Mouse (Mus musculus): ENCODE results near the gene Sirt7. TPM values are rescaled to one million over a fixed set of nuclear protein-coding genes. Genes with fewer than 3 reads are reported as not detected.

Gene Sirt7
- 34.7 and 35.0 TPM in 2 replicates for polyA plus RNA-seq (2015; fragmentation: Nextera tagmentation; extraction: Ambion mirVana)

- peak within 1 kb of the TSS; percentile 87 for H3K9ac ChIP-seq
- peak within 1 kb of the TSS; percentile 80 for H3K27ac ChIP-seq (replicated peaks)
- peak within 1 kb of the TSS; percentile 100 for H3K4me2 ChIP-seq (replicated peaks)
- peak within 1 kb of the TSS; percentile 100 for H3K4me3 ChIP-seq (replicated peaks)
- no peaks in the 10 kb centered on the region for H3K27me3 ChIP-seq
- H3K4me1 ChIP-seq = peaks cover 31% of the 10 kb centered on the region
- H3K9me3 ChIP-seq (replicated peaks) = no peaks in the 10 kb centered on the region
- 21% methylated on average over 5 of the region's 5 CpGs for WGBS
- peak; percentile 21 for ATAC-seq (ENCODE audit: insufficient number of reproducible peaks, low FRiP score, low TSS enrichment, low read depth)
- peaks cover 52% of the 10 kb centered on the region for H3K36me3 ChIP-seq
Measured at GRCm38 (mm10) chr11:120625152-120625775, at the start of gene Sirt7. Gene Sirt7 (minus strand): TSS chr11:120625240.

- no peaks in the 10 kb centered on the region for H3K9me3 ChIP-seq (replicated peaks)
- peaks cover 17% of the 10 kb centered on the region for H3K36me3 ChIP-seq
- H3K27me3 ChIP-seq = no peaks in the 10 kb centered on the region
- peak overlapping the region; percentile 61 for H3K4me2 ChIP-seq (replicated peaks)
- no peak for ATAC-seq (ENCODE audit: insufficient number of reproducible peaks, low FRiP score, low TSS enrichment, low read depth)
- peak overlapping the region; percentile 67 for H3K4me3 ChIP-seq (replicated peaks)
- H3K9ac ChIP-seq = peak overlapping the region; percentile 73
- 39% methylated on average over 12 of the region's 12 CpGs for WGBS
- peaks cover 16% of the 10 kb centered on the region for H3K4me1 ChIP-seq
- H3K27ac ChIP-seq (replicated peaks) = peak overlapping the region; percentile 87
Measured at GRCm38 (mm10) chr11:120673594-120674122, 48.6 kb upstream of the Sirt7 start.

- peak; percentile 97 for ATAC-seq (ENCODE audit: insufficient number of reproducible peaks, low FRiP score, low TSS enrichment, low read depth)
- 2% methylated on average over 83 of the region's 83 CpGs for WGBS
- Histone ChIP-seq H3K36me3 (peaks cover 10% of the 10 kb centered on the region), H3K27me3 (no peaks in the 10 kb centered on the region), H3K4me3 (replicated peaks) (peak within 1 kb of the TSS; percentile 67), H3K4me2 (replicated peaks) (peak within 1 kb of the TSS; percentile 61), H3K9me3 (replicated peaks) (no peaks in the 10 kb centered on the region), H3K4me1 (peaks cover 16% of the 10 kb centered on the region), H3K27ac (replicated peaks) (peak within 1 kb of the TSS; percentile 87), H3K9ac (peak within 1 kb of the TSS; percentile 73)
Measured at GRCm38 (mm10) chr11:120672687-120673593, 47.9 kb upstream of the Sirt7 start, which contains the start of gene Aspscr1. Gene Aspscr1 (plus strand): TSS chr11:120672973.

- WGBS = 4% methylated on average over 3 of the region's 3 CpGs
Measured at GRCm38 (mm10) chr11:120666617-120667016, 41.6 kb upstream of the Sirt7 start.

GRCm38 (mm10) chr11:120665406-120665805, 40.4 kb upstream of the Sirt7 start:
- 59% methylated on average over 3 of the region's 3 CpGs for WGBS
- no peak overlapping the region for H3K4me2 ChIP-seq (replicated peaks)
- H3K9ac ChIP-seq = no peak overlapping the region
- no peaks in the 10 kb centered on the region for H3K36me3 ChIP-seq
- H3K27me3 ChIP-seq = peaks cover 35% of the 10 kb centered on the region
- H3K4me3 ChIP-seq (replicated peaks) = no peak overlapping the region
- H3K9me3 ChIP-seq (replicated peaks) = no peaks in the 10 kb centered on the region
- H3K27ac ChIP-seq (replicated peaks) = no peak overlapping the region
- H3K4me1 ChIP-seq = peaks cover 23% of the 10 kb centered on the region
- peak; percentile 28; the same call in 1 of the 2 replicates for ATAC-seq (ENCODE audit: insufficient number of reproducible peaks, low FRiP score, low TSS enrichment, low read depth)

More at GRCm38 (mm10) chr11:120666617-120667016, 41.6 kb upstream of the Sirt7 start:
- no peak for ATAC-seq (ENCODE audit: insufficient number of reproducible peaks, low FRiP score, low TSS enrichment, low read depth)
- H3K36me3 ChIP-seq = no peaks in the 10 kb centered on the region
- H3K9ac ChIP-seq = no peak overlapping the region
- H3K4me1 ChIP-seq = peaks cover 15% of the 10 kb centered on the region
- no peaks in the 10 kb centered on the region for H3K9me3 ChIP-seq (replicated peaks)
- H3K4me3 ChIP-seq (replicated peaks) = no peak overlapping the region
- peaks cover 23% of the 10 kb centered on the region for H3K27me3 ChIP-seq
- no peak overlapping the region for H3K27ac ChIP-seq (replicated peaks)
- H3K4me2 ChIP-seq (replicated peaks) = no peak overlapping the region

GRCm38 (mm10) chr11:120663714-120664113, 38.7 kb upstream of the Sirt7 start:
- H3K36me3 ChIP-seq = no peaks in the 10 kb centered on the region
- peaks cover 39% of the 10 kb centered on the region for H3K4me1 ChIP-seq
- WGBS = 87% methylated on average over 5 of the region's 5 CpGs
- H3K27ac ChIP-seq (replicated peaks) = no peak overlapping the region
- no peak overlapping the region for H3K4me3 ChIP-seq (replicated peaks)
- ATAC-seq (ENCODE audit: insufficient number of reproducible peaks, low FRiP score, low TSS enrichment, low read depth) = no peak
- peaks cover 52% of the 10 kb centered on the region for H3K27me3 ChIP-seq
- no peak overlapping the region for H3K9ac ChIP-seq
- no peaks in the 10 kb centered on the region for H3K9me3 ChIP-seq (replicated peaks)
- H3K4me2 ChIP-seq (replicated peaks) = no peak overlapping the region

GRCm38 (mm10) chr11:120662759-120663158, 37.7 kb upstream of the Sirt7 start:
- H3K36me3 ChIP-seq = no peaks in the 10 kb centered on the region
- WGBS = 55% methylated on average over 6 of the region's 6 CpGs

GRCm38 (mm10) chr11:120661076-120661460, 36.0 kb upstream of the Sirt7 start, which contains the start of gene Notum:
Gene Notum (minus strand): TSS chr11:120661175.
- no peak for ATAC-seq (ENCODE audit: insufficient number of reproducible peaks, low FRiP score, low TSS enrichment, low read depth)

More at GRCm38 (mm10) chr11:120662759-120663158, 37.7 kb upstream of the Sirt7 start:
- Histone ChIP-seq H3K9me3 (replicated peaks) (no peaks in the 10 kb centered on the region), H3K4me3 (replicated peaks) (no peak overlapping the region), H3K27me3 (peaks cover 61% of the 10 kb centered on the region), H3K9ac (no peak overlapping the region), H3K27ac (replicated peaks) (no peak overlapping the region), H3K4me2 (replicated peaks) (no peak overlapping the region), H3K4me1 (peaks cover 40% of the 10 kb centered on the region)
- no peak for ATAC-seq (ENCODE audit: insufficient number of reproducible peaks, low FRiP score, low TSS enrichment, low read depth)

GRCm38 (mm10) chr11:120660301-120661075, 35.4 kb upstream of the Sirt7 start:
- peak overlapping the region; percentile 85 for H3K4me2 ChIP-seq (replicated peaks)
- H3K27ac ChIP-seq (replicated peaks) = no peak overlapping the region
- H3K4me3 ChIP-seq (replicated peaks) = peak overlapping the region; percentile 50
- peaks cover 26% of the 10 kb centered on the region for H3K4me1 ChIP-seq
- WGBS = under 1% methylated on average over 90 of the region's 95 CpGs
- no peaks in the 10 kb centered on the region for H3K36me3 ChIP-seq
- H3K9me3 ChIP-seq (replicated peaks) = no peaks in the 10 kb centered on the region
- peak; percentile 35 for ATAC-seq (ENCODE audit: insufficient number of reproducible peaks, low FRiP score, low TSS enrichment, low read depth)
- H3K9ac ChIP-seq = peak overlapping the region; percentile 21; the same call in 1 of the 2 replicates
- peaks cover 70% of the 10 kb centered on the region for H3K27me3 ChIP-seq

More at GRCm38 (mm10) chr11:120661076-120661460, 36.0 kb upstream of the Sirt7 start, which contains the start of gene Notum:
- WGBS = under 1% methylated on average over 35 of the region's 35 CpGs
- H3K4me1 ChIP-seq = peaks cover 30% of the 10 kb centered on the region
- peak within 1 kb of the TSS; percentile 50 for H3K4me3 ChIP-seq (replicated peaks)
- peaks cover 70% of the 10 kb centered on the region for H3K27me3 ChIP-seq
- H3K9ac ChIP-seq = peak within 1 kb of the TSS; percentile 21; the same call in 1 of the 2 replicates
- no peaks in the 10 kb centered on the region for H3K9me3 ChIP-seq (replicated peaks)
- H3K4me2 ChIP-seq (replicated peaks) = peak within 1 kb of the TSS; percentile 85
- no peaks in the 10 kb centered on the region for H3K36me3 ChIP-seq
- H3K27ac ChIP-seq (replicated peaks) = no peak within 1 kb of the TSS

DNA sequence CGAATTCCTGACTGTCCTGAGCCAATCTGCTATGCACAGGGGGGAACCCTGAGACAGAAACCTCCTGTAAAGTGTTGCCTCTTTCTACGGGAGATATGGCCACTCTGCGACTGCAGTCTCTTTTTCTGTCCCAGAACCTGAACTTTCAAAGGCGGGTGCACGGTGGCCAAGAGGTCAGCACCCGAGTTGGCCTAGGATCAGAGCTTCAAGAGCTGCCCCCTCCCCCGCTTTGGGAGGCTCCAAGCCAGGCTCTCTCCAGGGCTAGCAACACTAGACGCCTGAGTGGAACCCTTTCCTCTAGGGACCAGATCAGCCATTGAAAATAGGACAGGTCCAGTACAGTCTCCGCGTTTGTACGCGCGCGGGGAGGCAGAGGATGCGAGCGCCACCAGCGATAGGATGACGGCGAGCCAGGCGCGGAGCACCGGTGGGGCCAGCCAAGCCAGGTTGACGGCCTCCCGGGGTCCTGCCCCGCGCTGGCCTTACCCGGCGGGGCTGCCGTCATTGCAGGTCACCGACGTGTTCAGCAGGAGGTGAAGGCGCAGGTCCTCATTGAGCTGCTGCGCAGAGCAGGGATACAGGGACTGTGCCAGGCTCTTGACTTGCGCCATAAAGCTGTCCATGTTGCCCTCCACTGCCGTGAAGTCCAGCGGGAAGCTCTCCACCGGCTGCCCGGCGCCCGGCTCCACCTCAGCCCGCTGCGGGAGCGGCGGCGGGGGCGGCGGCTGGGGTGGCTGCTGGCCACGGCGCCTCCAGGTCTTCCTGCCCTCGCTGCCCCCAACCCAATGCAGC, 34.7 kb upstream of the Sirt7 start:
- 1% methylated on average over 50 of the region's 50 CpGs for WGBS
- peak overlapping the region; percentile 50 for H3K4me3 ChIP-seq (replicated peaks)
- peak overlapping the region; percentile 85 for H3K4me2 ChIP-seq (replicated peaks)
- no peak for ATAC-seq (ENCODE audit: insufficient number of reproducible peaks, low FRiP score, low TSS enrichment, low read depth)
- H3K27me3 ChIP-seq = peaks cover 70% of the 10 kb centered on the region
- H3K9ac ChIP-seq = 0 out of 2 replicates have a peak overlapping the region, but pooled peaks have one; percentile 21
- no peaks in the 10 kb centered on the region for H3K9me3 ChIP-seq (replicated peaks)
- no peaks in the 10 kb centered on the region for H3K36me3 ChIP-seq
- peaks cover 25% of the 10 kb centered on the region for H3K4me1 ChIP-seq
- H3K27ac ChIP-seq (replicated peaks) = no peak overlapping the region
